Mouse (Mus musculus) heart, postnatal 36 days (tissue): Measurements from ENCODE around the gene Cfl2. TPM values are rescaled to one million over a fixed set of nuclear protein-coding genes. Genes with fewer than 3 reads are reported as not detected.
"Not testable (repeated sequence)": the region's sequence is repeated elsewhere in the genome, so short reads cannot be mapped to it uniquely, and the experiment has no call there.

ENCODE experiments used
- DNase-seq, 2 experiments: peaks; one replicate each; pipeline ENCODE4 v3.0.0; 2021 to 2022
- intact Hi-C: fragments of 180-260 bp; cut with DNase I; formaldehyde crosslinking; loops from one replicate; pipeline ENCODE4 v1.15.1; 2025
- total RNA-seq, 2 experiments: library from RNA; stranded (reverse); gene quantifications; 2 replicates each; pipeline ENCODE4 v1.2.3; 2021

Gene Cfl2
- total RNA-seq, 2 experiments from 2014 or later, result 379 to 384 TPM

- intact Hi-C loops, result loop anchor here (2.0 kb wide), 1 partner anchor 29 kb away; the partner anchor contains the start of gene Cfl2
- DNase-seq, result peak in 1 of 2 experiments; percentile 19
Observed at GRCm38 (mm10) chr12:54833856-54834399, 28.7 kb downstream of the Cfl2 start.

- intact Hi-C loops, DNase-seq: not testable (repeated sequence)
Observed at GRCm38 (mm10) chr12:54831927-54832326, 30.8 kb downstream of the Cfl2 start.

- intact Hi-C loops, result loop anchor here (1.0 kb wide), 1 partner anchor 49 kb away; no protein-coding TSS in a partner anchor
- peak; percentile 82 to 84 for DNase-seq
Observed at GRCm38 (mm10) chr12:54830574-54830973, 32.1 kb downstream of the Cfl2 start.

GRCm38 (mm10) chr12:54829876-54830275 lies 32.8 kb downstream of the Cfl2 start:
- no peak for DNase-seq
- intact Hi-C loops, result loop anchor here (1.0 kb wide), 1 partner anchor 49 kb away; no protein-coding TSS in a partner anchor

- no peak for DNase-seq
- intact Hi-C loops, result no loop called here
Observed at GRCm38 (mm10) chr12:54828043-54828442, 34.6 kb downstream of the Cfl2 start.

- intact Hi-C loops, result no loop called here
- no peak for DNase-seq
Observed at GRCm38 (mm10) chr12:54825202-54825601, 37.5 kb downstream of the Cfl2 start.

GRCm38 (mm10) chr12:54822836-54823426 lies 39.7 kb downstream of the Cfl2 start:
- intact Hi-C loops, result no loop called here
- DNase-seq, result peak in 1 of 2 experiments; percentile 31

- intact Hi-C loops, result no loop called here
- no peak for DNase-seq
Observed at GRCm38 (mm10) chr12:54820684-54821161, 42.0 kb downstream of the Cfl2 start.

GRCm38 (mm10) chr12:54819181-54819935 lies 43.3 kb downstream of the Cfl2 start:
- intact Hi-C loops, result no loop called here
- no peak for DNase-seq

GRCm38 (mm10) chr12:54810142-54810541 lies 52.5 kb downstream of the Cfl2 start:
- intact Hi-C loops, result no loop called here
- no peak for DNase-seq

Other genes with a start within 250 kb of the Cfl2 start
- gene Sptssa, start 206.3 kb downstream of the Cfl2 start, total RNA-seq, result 10 to 100 TPM; 32.9 to 38.8 TPM
- gene Eapp, start 167.0 kb downstream of the Cfl2 start, total RNA-seq, result 10 to 100 TPM; 29.2 to 29.4 TPM
- 10 to 100 TPM; 30.9 to 34.6 TPM for gene Snx6, start 67.2 kb downstream of the Cfl2 start, total RNA-seq
- gene Gm20403, start 123.7 kb upstream of the Cfl2 start, total RNA-seq, result not detected
- gene Baz1a, start 151.5 kb upstream of the Cfl2 start, total RNA-seq, result 10 to 100 TPM in 1 of 2 experiments, 1 to 10 TPM in 1; 8.9 to 14.3 TPM
- 1 to 10 TPM; 9.2 to 9.6 TPM for gene 2700097O09Rik, start 217.2 kb upstream of the Cfl2 start, total RNA-seq
- gene Srp54a, start 217.4 kb upstream of the Cfl2 start, total RNA-seq, result 10 to 100 TPM; 93.0 to 93.9 TPM